Mouse (Mus musculus) midbrain, embryonic 14.5 days (tissue): ENCODE measurements at regions not wholly inside any gene's neighbourhood (a gene's known extent, or its start where the extent isn't known, plus 50 kb on each side); places are given as distances from the start of the nearest gene placed in this dataset.

Experiments used
- ATAC-seq: fragments of 200-750 bp; cut with Nextera tagmentation; 2 replicates; pipeline ENCODE4 v1.8.0; 2017; ENCODE audit warnings: moderate number of reproducible peaks, moderate library complexity; ENCODE audit not compliant: low FRiP score, low TSS enrichment
- DNase-seq: peaks from one replicate; pipeline ENCODE4 v3.0.0-alpha.2; 2015
- H3K27ac ChIP-seq: fragments of 300-500 bp; sonication (generic); replicated peaks from 2 replicates; pipeline ENCODE4 v1.5.1; 2014; ENCODE audit warnings: mild to moderate bottlenecking, low read depth, low read length, moderate library complexity
- H3K27me3 ChIP-seq: fragments of 300-500 bp; sonication (generic); 2 replicates; pipeline ENCODE4 v1.6.1; 2014; ENCODE audit warnings: low read length, control low read depth, mixed read lengths; ENCODE audit not compliant: control insufficient read depth, insufficient read depth
- H3K36me3 ChIP-seq: fragments of 300-500 bp; sonication (generic); 2 replicates; pipeline ENCODE4 v1.6.1; 2014; ENCODE audit warnings: low read length, control low read depth; ENCODE audit not compliant: control insufficient read depth, insufficient read depth
- H3K4me1 ChIP-seq: fragments of 300-500 bp; sonication (generic); 2 replicates; pipeline ENCODE4 v1.6.1; 2014; ENCODE audit warnings: mild to moderate bottlenecking, antibody characterized with exemption, low read length, control low read depth; ENCODE audit not compliant: control insufficient read depth, insufficient read depth
- H3K4me2 ChIP-seq: fragments of 300-500 bp; sonication (generic); 2 replicates; pipeline ENCODE4 v1.6.1; 2014; ENCODE audit warnings: mild to moderate bottlenecking, low read length, moderate library complexity
- H3K4me3 ChIP-seq: fragments of 300-500 bp; sonication (generic); replicated peaks from 2 replicates; pipeline ENCODE4 v1.5.1; 2014; ENCODE audit warnings: low read depth, low read length
- H3K9ac ChIP-seq: fragments of 300-500 bp; sonication (generic); replicated peaks from 2 replicates; pipeline ENCODE4 v1.6.1; 2014; ENCODE audit warnings: mild to moderate bottlenecking, low read length, moderate library complexity
- H3K9me3 ChIP-seq: fragments of 300-500 bp; sonication (generic); 2 replicates; pipeline ENCODE4 v1.6.1; 2016; ENCODE audit warnings: low read length, control low read depth, mixed read lengths; ENCODE audit not compliant: control insufficient read depth
- WGBS: fragments of 180-500 bp; shearing (Covaris S2); extraction: QIAGEN DNeasy Blood & Tissue Kit; methylation state at CpG from one replicate; pipeline ENCODE4 v1.1.7; 2014; 5-methylcytosine and 5-hydroxymethylcytosine counted together

GRCm38 (mm10) chr12:39761946-39762345 lies 275.9 kb downstream of the Arl4a start:
- Histone ChIP-seq H3K9ac (no peak overlapping the region), H3K27me3 (no peaks in the 10 kb centered on the region), H3K4me3 (no peak overlapping the region), H3K4me1 (no peaks in the 10 kb centered on the region), H3K27ac (no peak overlapping the region), H3K4me2 (no peak overlapping the region), H3K36me3 (no peaks in the 10 kb centered on the region), H3K9me3 (no peaks in the 10 kb centered on the region)
- DNase-seq, result no peak
- ATAC-seq, result no peak
- WGBS, result 77% methylated on average over 5 of the region's 5 CpGs

GRCm38 (mm10) chr12:39761326-39761725 lies 276.5 kb downstream of the Arl4a start:
- Histone ChIP-seq H3K27me3 (no peaks in the 10 kb centered on the region), H3K4me1 (no peaks in the 10 kb centered on the region), H3K4me2 (no peak overlapping the region), H3K9me3 (no peaks in the 10 kb centered on the region), H3K4me3 (no peak overlapping the region), H3K27ac (no peak overlapping the region), H3K36me3 (no peaks in the 10 kb centered on the region), H3K9ac (no peak overlapping the region)
- 71% methylated on average over 1 of the region's 1 CpGs for WGBS
- ATAC-seq, result no peak
- no peak for DNase-seq

- no peak overlapping the region for H3K4me2 ChIP-seq
- H3K36me3 ChIP-seq, result no peaks in the 10 kb centered on the region
- no peak overlapping the region for H3K9ac ChIP-seq
- H3K9me3 ChIP-seq, result no peaks in the 10 kb centered on the region
- no peak for ATAC-seq
- H3K4me3 ChIP-seq, result no peak overlapping the region
- H3K27ac ChIP-seq, result no peak overlapping the region
- DNase-seq, result no peak
- no peaks in the 10 kb centered on the region for H3K27me3 ChIP-seq
- H3K4me1 ChIP-seq, result no peaks in the 10 kb centered on the region
Measured at GRCm38 (mm10) chr12:39757975-39758374, 279.9 kb downstream of the Arl4a start.

GRCm38 (mm10) chr12:39751850-39752249 lies 286.0 kb downstream of the Arl4a start:
- Histone ChIP-seq H3K9me3 (no peaks in the 10 kb centered on the region), H3K36me3 (no peaks in the 10 kb centered on the region), H3K27me3 (no peaks in the 10 kb centered on the region), H3K4me3 (no peak overlapping the region), H3K9ac (no peak overlapping the region), H3K4me1 (no peaks in the 10 kb centered on the region), H3K4me2 (no peak overlapping the region), H3K27ac (no peak overlapping the region)
- DNase-seq, result no peak
- ATAC-seq, result no peak
- WGBS, result 89% methylated on average over 5 of the region's 5 CpGs

GRCm38 (mm10) chr12:39742156-39743063 lies 295.4 kb downstream of the Arl4a start:
- H3K9me3 ChIP-seq, result no peaks in the 10 kb centered on the region
- H3K9ac ChIP-seq, result no peak overlapping the region
- H3K27ac ChIP-seq, result no peak overlapping the region
- ATAC-seq (no peak), DNase-seq (no peak)
- H3K27me3 ChIP-seq, result no peaks in the 10 kb centered on the region
- no peak overlapping the region for H3K4me2 ChIP-seq
- peaks cover 6% of the 10 kb centered on the region; the same call in 1 of the 2 replicates for H3K4me1 ChIP-seq
- WGBS, result 39% methylated on average over 11 of the region's 11 CpGs
- no peak overlapping the region for H3K4me3 ChIP-seq
- no peaks in the 10 kb centered on the region for H3K36me3 ChIP-seq

- H3K27ac ChIP-seq, result no peak overlapping the region
- DNase-seq, result peak; percentile 21
- no peaks in the 10 kb centered on the region for H3K27me3 ChIP-seq
- no peaks in the 10 kb centered on the region for H3K9me3 ChIP-seq
- H3K36me3 ChIP-seq, result no peaks in the 10 kb centered on the region
- no peak for ATAC-seq
- peaks cover 13% of the 10 kb centered on the region; the same call in 1 of the 2 replicates for H3K4me1 ChIP-seq
- 13% methylated on average over 13 of the region's 13 CpGs for WGBS
- H3K4me2 ChIP-seq, result no peak overlapping the region
- H3K4me3 ChIP-seq, result no peak overlapping the region
- no peak overlapping the region for H3K9ac ChIP-seq
Measured at GRCm38 (mm10) chr12:39741051-39741847, 296.6 kb downstream of the Arl4a start.

- H3K27me3 ChIP-seq, result no peaks in the 10 kb centered on the region
- H3K4me1 ChIP-seq, result peaks cover 14% of the 10 kb centered on the region
- no peak overlapping the region for H3K4me3 ChIP-seq
- WGBS, result 87% methylated on average over 3 of the region's 3 CpGs
- ATAC-seq (no peak), DNase-seq (no peak)
- H3K9ac ChIP-seq, result no peak overlapping the region
- H3K27ac ChIP-seq, result peak overlapping the region; percentile 62; the same call in 1 of the 2 replicates
- H3K36me3 ChIP-seq, result no peaks in the 10 kb centered on the region
- H3K9me3 ChIP-seq, result no peaks in the 10 kb centered on the region
- no peak overlapping the region for H3K4me2 ChIP-seq
Measured at GRCm38 (mm10) chr12:39736966-39737365, 300.9 kb downstream of the Arl4a start.

- Histone ChIP-seq H3K9me3 (no peaks in the 10 kb centered on the region), H3K36me3 (no peaks in the 10 kb centered on the region), H3K4me3 (no peak overlapping the region), H3K4me1 (peaks cover 14% of the 10 kb centered on the region), H3K27me3 (no peaks in the 10 kb centered on the region), H3K27ac (peak overlapping the region; percentile 62), H3K9ac (no peak overlapping the region), H3K4me2 (peak overlapping the region; percentile 19)
- 28% methylated on average over 9 of the region's 9 CpGs for WGBS
- peak; percentile 67 for DNase-seq
- ATAC-seq, result peak; percentile 50; the same call in 1 of the 2 replicates
Measured at GRCm38 (mm10) chr12:39736097-39736920, 301.5 kb downstream of the Arl4a start.
